Mouse (Mus musculus) 3134 (cell line): Measurements from ENCODE around the gene Gm20843.
"Not testable (repeated sequence)": the region's sequence is repeated elsewhere in the genome, so short reads cannot be mapped to it uniquely, and the experiment has no call there.

Experiments
- DNase-seq: peaks from one replicate; pipeline ENCODE4 v3.0.0-alpha.2; 2011; ENCODE audit warnings: low spot score; ENCODE audit not compliant: insufficient read length; ENCODE audit errors: extremely low read depth

Gm20843 gene

GRCm38 (mm10) chrY:72247018-72247417 lies at the start of gene Gm20843:
Gene Gm20843 (minus strand): TSS chrY:72247118.
- DNase-seq, result not testable (repeated sequence)
